Mouse (Mus musculus) embryonic facial prominence, embryonic 11.5 days (tissue): Measurements from ENCODE around the gene Ssna1. TPM values are rescaled to one million over a fixed set of nuclear protein-coding genes. Genes with fewer than 3 reads are reported as not detected.
A peak's percentile ranks its signal among the peaks of the same experiment; 100 is the strongest.

ENCODE experiments used
- ATAC-seq: fragments of 200-750 bp; cut with Nextera tagmentation; replicated peaks from 2 replicates; pipeline ENCODE4 v1.8.0; 2017; ENCODE audit warnings: low read depth; ENCODE audit not compliant: insufficient number of reproducible peaks, low FRiP score, low TSS enrichment
- DNase-seq: peaks from one replicate; pipeline ENCODE4 v3.0.0-alpha.2; 2015; ENCODE audit warnings: low spot score
- H3K27ac ChIP-seq: fragments of 300-500 bp; sonication (generic); replicated peaks from 2 replicates; pipeline ENCODE4 v1.5.1; 2014; ENCODE audit warnings: mild to moderate bottlenecking, low read depth, low read length, control low read depth
- H3K27me3 ChIP-seq: fragments of 300-500 bp; sonication (generic); 2 replicates; pipeline ENCODE4 v1.6.1; 2014; ENCODE audit warnings: mild to moderate bottlenecking, low read length, moderate library complexity, mixed read lengths; ENCODE audit not compliant: control insufficient read depth, insufficient read depth
- H3K36me3 ChIP-seq: fragments of 300-500 bp; sonication (generic); replicated peaks from 2 replicates; pipeline ENCODE4 v1.6.1; 2014; ENCODE audit warnings: low read depth, mild to moderate bottlenecking, low read length, moderate library complexity, mixed read lengths; ENCODE audit not compliant: control insufficient read depth, insufficient read depth
- H3K4me1 ChIP-seq: fragments of 300-500 bp; sonication (generic); 2 replicates; pipeline ENCODE4 v1.6.1; 2014; ENCODE audit warnings: low read length, mixed read lengths; ENCODE audit not compliant: control insufficient read depth, insufficient read depth
- H3K4me2 ChIP-seq: fragments of 300-500 bp; sonication (generic); 2 replicates; pipeline ENCODE4 v1.6.1; 2014; ENCODE audit warnings: low read depth, mild to moderate bottlenecking, control low read depth, low read length, moderate library complexity
- H3K4me3 ChIP-seq: fragments of 300-500 bp; sonication (generic); 2 replicates; pipeline ENCODE4 v1.5.1; 2014; ENCODE audit warnings: low read depth, low read length, control low read depth
- H3K9ac ChIP-seq: fragments of 300-500 bp; sonication (generic); replicated peaks from 2 replicates; pipeline ENCODE4 v1.6.1; 2014; ENCODE audit warnings: mild to moderate bottlenecking, control low read depth, low read length
- H3K9me3 ChIP-seq: fragments of 300-500 bp; sonication (generic); replicated peaks from 2 replicates; pipeline ENCODE4 v1.6.1; 2016; ENCODE audit warnings: mild to moderate bottlenecking, low read length, inconsistent platforms, mixed read lengths; ENCODE audit not compliant: control insufficient read depth
- WGBS: fragments of 180-500 bp; shearing (Covaris S2); extraction: QIAGEN DNeasy Blood & Tissue Kit; methylation state at CpG from one replicate; pipeline ENCODE4 v1.1.7; 2014; 5-methylcytosine and 5-hydroxymethylcytosine counted together
- polyA plus RNA-seq: library from polyadenylated mRNA; unstranded; fragments of >200 nt; fragmentation: Nextera tagmentation; extraction: Ambion mirVana; gene quantifications from 2 replicates; pipeline ENCODE4 v1.2.1, GENCODE M21; 2014

Ssna1 gene
- polyA plus RNA-seq, 1 experiment from 2014 or later = 254 TPM

DNA sequence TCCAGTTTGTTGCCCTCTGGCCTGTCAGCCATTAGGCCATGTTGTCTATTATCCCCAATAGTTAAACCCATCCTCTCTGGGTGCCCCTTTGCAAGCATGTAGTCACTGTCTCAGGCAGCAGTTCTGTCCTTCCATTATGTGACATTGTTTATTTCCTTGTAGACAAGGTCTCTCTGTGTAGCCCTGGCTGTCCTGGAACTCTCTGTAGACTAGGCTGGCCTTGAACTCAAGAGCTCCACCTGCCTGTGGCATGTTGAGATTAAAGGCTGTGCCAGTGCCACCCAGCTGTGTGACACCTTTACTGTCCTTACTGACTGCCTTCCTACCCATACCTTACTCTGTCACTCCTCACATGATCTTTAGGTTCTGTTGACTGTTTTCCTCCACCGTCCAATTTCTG lies 19.9 kb downstream of the Ssna1 start:
- H3K27ac ChIP-seq = no peak overlapping the region
- H3K9ac ChIP-seq = no peak overlapping the region
- H3K9me3 ChIP-seq = no peaks in the 10 kb centered on the region
- H3K4me2 ChIP-seq = no peak overlapping the region
- no peak overlapping the region for H3K4me3 ChIP-seq
- H3K27me3 ChIP-seq = no peaks in the 10 kb centered on the region
- H3K36me3 ChIP-seq = no peaks in the 10 kb centered on the region; the same call in 1 of the 2 replicates
- no peak for ATAC-seq
- no peak for DNase-seq
- H3K4me1 ChIP-seq = no peaks in the 10 kb centered on the region; the same call in 1 of the 2 replicates
- WGBS = 87% methylated on average over 1 of the region's 1 CpGs

DNA sequence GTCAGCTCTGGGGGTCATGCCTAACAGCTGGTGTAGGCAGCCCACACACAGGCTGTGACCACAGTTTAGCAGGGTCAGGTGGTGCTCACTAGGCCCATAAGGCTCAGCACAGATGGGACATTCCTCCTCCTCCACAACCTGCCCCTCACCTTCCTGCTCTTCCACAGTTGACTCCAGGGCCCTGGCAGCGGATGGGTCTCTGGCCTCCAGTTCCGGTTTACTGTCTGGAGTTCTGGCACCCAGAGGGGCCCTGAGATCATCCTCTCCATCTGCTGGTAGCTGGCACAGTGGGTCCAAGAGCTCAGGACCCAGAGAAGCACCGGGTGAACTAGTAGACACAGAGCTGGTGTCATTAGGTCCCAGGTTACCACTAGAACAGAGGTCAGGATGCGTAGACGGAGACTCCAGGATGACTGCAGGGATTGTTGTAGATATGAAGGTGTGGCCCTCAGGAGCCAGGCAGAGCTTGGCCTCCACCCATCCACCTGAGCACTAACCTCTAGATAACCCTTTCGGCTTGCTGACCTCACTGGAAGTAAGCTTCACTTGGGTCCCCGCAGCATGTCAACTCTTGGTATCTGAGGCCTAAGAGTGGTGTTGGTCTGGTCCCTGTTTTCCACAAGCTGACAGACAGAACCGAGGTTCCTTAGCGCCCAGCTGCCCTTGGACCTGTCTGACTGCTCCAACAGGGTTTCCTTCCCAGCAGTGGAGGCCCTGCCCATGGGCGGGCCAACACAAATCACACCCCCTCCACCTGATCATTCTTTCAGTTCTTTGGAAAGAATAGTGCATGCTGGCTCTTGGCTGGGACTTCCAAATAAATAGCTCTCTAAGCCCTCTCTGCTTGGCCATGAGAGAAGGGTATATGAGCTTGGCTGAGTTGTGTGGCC lies 25.8 kb downstream of the Ssna1 start, which contains the start of gene AL732309.1:
Gene AL732309.1 (minus strand): TSS at position 681 of the 890 bp plus-strand sequence.
- Histone ChIP-seq H3K4me3 (no peak within 1 kb of the TSS), H3K9me3 (no peaks in the 10 kb centered on the region), H3K27ac (no peak within 1 kb of the TSS), H3K4me1 (peaks cover 6% of the 10 kb centered on the region; the same call in 1 of the 2 replicates), H3K9ac (no peak within 1 kb of the TSS), H3K4me2 (no peak within 1 kb of the TSS), H3K27me3 (peaks cover 19% of the 10 kb centered on the region), H3K36me3 (no peaks in the 10 kb centered on the region; the same call in 1 of the 2 replicates)
- 89% methylated on average over 10 of the region's 10 CpGs for WGBS
- no peak for DNase-seq
- no peak for ATAC-seq

GRCm38 (mm10) chr2:25244144-25244543 lies 28.1 kb downstream of the Ssna1 start:
- no peak overlapping the region for H3K9ac ChIP-seq
- H3K36me3 ChIP-seq = no peaks in the 10 kb centered on the region; the same call in 1 of the 2 replicates
- peaks cover 25% of the 10 kb centered on the region for H3K27me3 ChIP-seq
- H3K27ac ChIP-seq = no peak overlapping the region
- 86% methylated on average over 4 of the region's 4 CpGs for WGBS
- H3K4me2 ChIP-seq = no peak overlapping the region
- no peaks in the 10 kb centered on the region for H3K9me3 ChIP-seq
- no peak for DNase-seq
- H3K4me3 ChIP-seq = no peak overlapping the region
- H3K4me1 ChIP-seq = peaks cover 8% of the 10 kb centered on the region; the same call in 1 of the 2 replicates
- no peak for ATAC-seq

- H3K27me3 ChIP-seq = peaks cover 25% of the 10 kb centered on the region
- peak overlapping the region; percentile 95 for H3K4me2 ChIP-seq
- no peaks in the 10 kb centered on the region; the same call in 1 of the 2 replicates for H3K36me3 ChIP-seq
- DNase-seq = no peak
- H3K27ac ChIP-seq = no peak overlapping the region
- 75% methylated on average over 8 of the region's 8 CpGs for WGBS
- no peaks in the 10 kb centered on the region for H3K9me3 ChIP-seq
- no peak overlapping the region for H3K4me3 ChIP-seq
- H3K9ac ChIP-seq = no peak overlapping the region
- ATAC-seq = no peak
- H3K4me1 ChIP-seq = peaks cover 8% of the 10 kb centered on the region; the same call in 1 of the 2 replicates
Measured at GRCm38 (mm10) chr2:25243342-25243741, 28.9 kb downstream of the Ssna1 start.

DNA sequence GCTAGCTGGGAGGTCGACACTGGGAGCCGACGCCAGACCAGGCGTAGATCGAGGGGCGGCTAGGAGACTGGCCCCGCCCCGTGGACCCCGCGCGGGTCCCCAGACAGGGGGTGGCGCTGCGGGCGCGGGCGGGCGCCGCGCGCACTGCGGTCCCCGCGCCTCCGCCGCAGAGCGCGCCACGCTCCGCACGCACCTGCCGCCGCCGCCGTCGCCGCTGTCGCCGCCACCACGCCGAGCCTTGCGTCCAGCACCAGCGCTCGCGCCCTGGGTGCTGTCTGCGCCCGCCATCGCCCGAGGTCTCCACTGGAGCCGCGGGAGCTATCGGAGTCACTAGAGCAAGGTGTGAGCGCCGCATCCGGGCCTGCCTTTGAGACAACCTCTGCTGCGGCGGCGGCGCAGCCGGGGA lies 30.1 kb downstream of the Ssna1 start, which contains the start of the genes Rnf208 and Cysrt1:
Gene Rnf208 (plus strand): TSS at position 155 of the 406 bp plus-strand sequence.
Gene Cysrt1 (minus strand): TSS at position 352 of the 406 bp plus-strand sequence.
- under 1% methylated on average over 25 of the region's 59 CpGs for WGBS
- Histone ChIP-seq H3K4me1 (peaks cover 8% of the 10 kb centered on the region; the same call in 1 of the 2 replicates), H3K27me3 (peaks cover 25% of the 10 kb centered on the region), H3K4me3 (peak within 1 kb of the TSS; percentile 54), H3K36me3 (no peaks in the 10 kb centered on the region), H3K9ac (peak within 1 kb of the TSS; percentile 60), H3K9me3 (no peaks in the 10 kb centered on the region), H3K4me2 (peak within 1 kb of the TSS; percentile 95), H3K27ac (no peak within 1 kb of the TSS)
- DNase-seq = no peak
- no peak for ATAC-seq

DNA sequence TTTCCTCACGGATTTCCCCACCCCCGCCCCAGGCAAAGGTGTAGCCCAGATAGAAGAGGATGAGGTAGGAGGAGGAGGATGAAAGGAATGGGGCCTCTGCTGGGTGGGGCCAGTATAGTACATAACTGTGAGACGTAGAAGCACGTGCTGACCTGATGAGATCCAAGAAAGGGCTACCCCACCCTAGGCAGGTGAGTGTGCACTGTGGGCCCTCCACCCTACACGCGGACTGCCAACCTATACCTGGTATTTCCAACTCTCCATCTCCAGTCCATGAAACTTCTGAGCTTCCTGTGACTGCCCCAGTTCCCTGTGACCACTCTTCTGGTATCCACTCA lies 30.8 kb downstream of the Ssna1 start:
- WGBS = 24% methylated on average over 6 of the region's 6 CpGs
- H3K9ac ChIP-seq = 0 out of 2 replicates have a peak overlapping the region, but pooled peaks have one; percentile 60
- DNase-seq = no peak
- no peak overlapping the region for H3K27ac ChIP-seq
- H3K27me3 ChIP-seq = peaks cover 25% of the 10 kb centered on the region
- peak overlapping the region; percentile 95 for H3K4me2 ChIP-seq
- H3K4me1 ChIP-seq = peaks cover 8% of the 10 kb centered on the region; the same call in 1 of the 2 replicates
- no peaks in the 10 kb centered on the region for H3K9me3 ChIP-seq
- H3K4me3 ChIP-seq = peak overlapping the region; percentile 54
- no peak for ATAC-seq
- no peaks in the 10 kb centered on the region for H3K36me3 ChIP-seq

GRCm38 (mm10) chr2:25240723-25241437 lies 31.4 kb downstream of the Ssna1 start:
- DNase-seq = peak; percentile 86
- Histone ChIP-seq H3K27ac (no peak overlapping the region), H3K4me2 (peak overlapping the region; percentile 55), H3K4me3 (peak overlapping the region; percentile 54), H3K9ac (peak overlapping the region; percentile 34), H3K9me3 (no peaks in the 10 kb centered on the region), H3K4me1 (peaks cover 8% of the 10 kb centered on the region; the same call in 1 of the 2 replicates), H3K27me3 (peaks cover 25% of the 10 kb centered on the region), H3K36me3 (no peaks in the 10 kb centered on the region)
- WGBS = 1% methylated on average over 29 of the region's 29 CpGs
- ATAC-seq = peak; percentile 74
